Mouse (Mus musculus) hindbrain, embryonic 11.5 days (tissue): ENCODE data around the gene Prcd. TPM values are rescaled to one million over a fixed set of nuclear protein-coding genes. Genes with fewer than 3 reads are reported as not detected.

Source experiments
- ATAC-seq: fragments of 200-750 bp; cut with Nextera tagmentation; 2 replicates; pipeline ENCODE4 v1.8.0; 2017; ENCODE audit warnings: mild to moderate bottlenecking, moderate TSS enrichment, moderate library complexity; ENCODE audit not compliant: low FRiP score
- DNase-seq: peaks from one replicate; pipeline ENCODE4 v3.0.0-alpha.2; 2015; ENCODE audit warnings: low spot score
- H3K27ac ChIP-seq: fragments of 300-500 bp; sonication (generic); 2 replicates; pipeline ENCODE4 v1.5.1; 2014; ENCODE audit warnings: mild to moderate bottlenecking, low read depth, low read length
- H3K27me3 ChIP-seq: fragments of 300-500 bp; sonication (generic); 2 replicates; pipeline ENCODE4 v1.6.1; 2014; ENCODE audit warnings: mild to moderate bottlenecking, low read length, moderate library complexity, mixed read lengths; ENCODE audit not compliant: control insufficient read depth, insufficient read depth
- H3K36me3 ChIP-seq: fragments of 300-500 bp; sonication (generic); 2 replicates; pipeline ENCODE4 v1.6.1; 2014; ENCODE audit warnings: mild to moderate bottlenecking, low read length, moderate library complexity, mixed read lengths; ENCODE audit not compliant: control insufficient read depth, insufficient read depth
- H3K4me1 ChIP-seq: fragments of 300-500 bp; sonication (generic); replicated peaks from 2 replicates; pipeline ENCODE4 v1.6.1; 2014; ENCODE audit warnings: low read length, mixed read lengths; ENCODE audit not compliant: control insufficient read depth, insufficient read depth
- H3K4me2 ChIP-seq: fragments of 300-500 bp; sonication (generic); replicated peaks from 2 replicates; pipeline ENCODE4 v1.6.1; 2014; ENCODE audit warnings: mild to moderate bottlenecking, low read depth, low read length
- H3K4me3 ChIP-seq: fragments of 300-500 bp; sonication (generic); 2 replicates; pipeline ENCODE4 v1.5.1; 2014; ENCODE audit warnings: low read depth, low read length
- H3K9ac ChIP-seq: fragments of 300-500 bp; sonication (generic); 2 replicates; pipeline ENCODE4 v1.6.1; 2014; ENCODE audit warnings: low read depth, low read length
- H3K9me3 ChIP-seq: fragments of 300-500 bp; sonication (generic); 2 replicates; pipeline ENCODE4 v1.6.1; 2016; ENCODE audit warnings: low read length; ENCODE audit not compliant: control insufficient read depth
- WGBS: fragments of 180-500 bp; shearing (Covaris S2); extraction: QIAGEN DNeasy Blood & Tissue Kit; methylation state at CpG from one replicate; pipeline ENCODE4 v1.1.7; 2014; 5-methylcytosine and 5-hydroxymethylcytosine counted together
- polyA plus RNA-seq: library from polyadenylated mRNA; unstranded; fragments of >200 nt; fragmentation: Nextera tagmentation; extraction: Ambion mirVana; gene quantifications from 2 replicates; pipeline ENCODE4 v1.2.1, GENCODE M21; 2014

Gene Prcd
- polyA plus RNA-seq, 1 experiment from 2014 or later, result 0.32 TPM

- H3K4me1 ChIP-seq, result no peaks in the 10 kb centered on the region
- H3K27ac ChIP-seq, result no peak overlapping the region
- no peak overlapping the region for H3K9ac ChIP-seq
- H3K4me3 ChIP-seq, result no peak overlapping the region
- H3K9me3 ChIP-seq, result no peaks in the 10 kb centered on the region
- WGBS, result 80% methylated on average over 24 of the region's 24 CpGs
- ATAC-seq (no peak), DNase-seq (no peak)
- peaks cover 9% of the 10 kb centered on the region; the same call in 1 of the 2 replicates for H3K36me3 ChIP-seq
- no peak overlapping the region for H3K4me2 ChIP-seq
- H3K27me3 ChIP-seq, result no peaks in the 10 kb centered on the region
Measured at GRCm38 (mm10) chr11:116680321-116681091, 27.2 kb downstream of the Prcd start.

DNA sequence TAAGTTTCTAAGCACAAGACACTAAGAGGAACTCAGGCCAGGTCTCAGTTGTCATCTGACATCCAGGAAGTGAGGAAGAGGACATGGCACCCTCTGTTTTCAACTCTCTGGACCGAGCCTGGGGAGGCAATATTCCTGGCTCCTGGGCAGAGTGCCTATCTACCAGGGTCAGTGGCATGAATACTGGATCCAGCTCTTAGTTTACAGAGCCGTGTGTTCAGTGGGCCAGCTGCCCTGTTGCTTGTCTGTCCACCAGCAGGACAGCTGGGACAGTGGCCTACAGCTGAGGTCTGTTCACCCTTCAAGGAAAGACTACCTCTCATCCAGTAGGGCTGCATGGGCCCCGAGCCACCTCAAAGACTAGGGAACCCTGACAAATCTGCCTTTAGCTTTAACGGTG is 27.8 kb downstream of the Prcd start:
- no peaks in the 10 kb centered on the region for H3K9me3 ChIP-seq
- ATAC-seq (no peak), DNase-seq (no peak)
- H3K4me3 ChIP-seq, result no peak overlapping the region
- H3K4me1 ChIP-seq, result no peaks in the 10 kb centered on the region
- no peaks in the 10 kb centered on the region for H3K27me3 ChIP-seq
- no peak overlapping the region for H3K4me2 ChIP-seq
- no peak overlapping the region for H3K27ac ChIP-seq
- no peak overlapping the region for H3K9ac ChIP-seq
- WGBS, result 86% methylated on average over 4 of the region's 4 CpGs
- 0 out of 2 replicates have a peak, but pooled peaks cover 4% of the 10 kb centered on the region for H3K36me3 ChIP-seq

DNA sequence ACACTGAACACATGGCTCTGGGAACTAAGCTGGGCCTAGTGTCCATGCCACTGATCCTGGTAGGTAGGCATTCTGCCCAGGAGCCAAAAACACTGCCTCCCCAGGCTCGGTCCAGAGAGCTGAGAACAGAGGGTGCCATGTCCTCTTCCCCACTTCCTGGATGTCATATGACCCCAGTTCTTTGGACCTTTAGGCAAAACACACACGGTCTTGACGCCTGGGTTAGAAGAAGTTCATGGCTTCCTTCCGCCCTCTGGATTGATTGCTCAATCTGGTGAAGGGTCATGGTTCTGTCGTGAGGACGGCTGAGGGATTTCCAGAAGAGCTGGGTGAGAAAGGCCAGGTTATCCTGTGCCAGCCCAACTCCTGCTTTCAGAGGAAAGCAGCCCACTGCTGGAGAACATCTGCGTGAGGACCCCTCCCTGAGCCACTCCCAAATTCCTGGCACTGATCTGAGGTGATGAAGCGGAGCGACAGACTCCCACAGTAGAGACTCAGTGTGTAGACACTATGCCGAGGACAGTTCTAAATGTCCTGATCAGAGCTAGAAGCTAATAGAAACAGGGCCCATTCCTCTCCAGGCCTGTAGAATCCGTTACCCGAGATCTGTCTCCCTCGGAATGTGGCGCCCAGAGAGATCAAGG is 29.3 kb downstream of the Prcd start:
- ATAC-seq, result no peak
- Histone ChIP-seq H3K4me1 (no peaks in the 10 kb centered on the region), H3K9me3 (no peaks in the 10 kb centered on the region), H3K4me3 (no peak overlapping the region), H3K27me3 (no peaks in the 10 kb centered on the region), H3K9ac (no peak overlapping the region), H3K4me2 (no peak overlapping the region), H3K27ac (no peak overlapping the region), H3K36me3 (0 out of 2 replicates have a peak, but pooled peaks cover 4% of the 10 kb centered on the region)
- DNase-seq, result no peak
- WGBS, result 84% methylated on average over 14 of the region's 14 CpGs

DNA sequence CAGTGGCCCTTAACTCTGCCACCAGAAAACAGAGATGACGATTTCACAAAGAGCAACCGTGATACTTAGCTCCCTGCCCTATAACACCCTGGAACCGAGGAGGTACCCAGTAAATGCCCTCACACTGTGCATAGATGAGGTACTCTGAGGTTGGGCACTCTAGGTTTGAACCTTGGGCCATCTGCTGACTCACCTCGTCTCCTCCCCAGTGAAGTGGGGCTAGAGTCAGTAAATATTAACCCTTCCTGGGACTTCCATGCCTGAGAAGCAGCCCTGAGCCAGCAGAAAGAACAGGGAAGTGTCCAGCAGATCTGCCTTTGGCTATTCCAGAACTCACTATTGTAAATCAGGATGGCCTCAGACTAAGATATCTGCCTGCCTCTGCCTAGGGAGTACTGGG is 30.4 kb downstream of the Prcd start:
- 0 out of 2 replicates have a peak, but pooled peaks cover 4% of the 10 kb centered on the region for H3K36me3 ChIP-seq

GRCm38 (mm10) chr11:116685729-116686128 is 32.4 kb downstream of the Prcd start:
- DNase-seq, result no peak
- no peak overlapping the region for H3K4me2 ChIP-seq
- H3K4me3 ChIP-seq, result no peak overlapping the region
- no peaks in the 10 kb centered on the region for H3K4me1 ChIP-seq
- ATAC-seq, result no peak
- 74% methylated on average over 9 of the region's 9 CpGs for WGBS
- no peak overlapping the region for H3K9ac ChIP-seq
- H3K27me3 ChIP-seq, result no peaks in the 10 kb centered on the region
- H3K9me3 ChIP-seq, result no peaks in the 10 kb centered on the region
- no peaks in the 10 kb centered on the region for H3K36me3 ChIP-seq
- H3K27ac ChIP-seq, result no peak overlapping the region

More for the DNA sequence above, 30.4 kb downstream of the Prcd start:
- H3K27ac ChIP-seq, result no peak overlapping the region
- H3K27me3 ChIP-seq, result no peaks in the 10 kb centered on the region
- DNase-seq (no peak), ATAC-seq (no peak)
- H3K9me3 ChIP-seq, result no peaks in the 10 kb centered on the region
- WGBS, result 84% methylated on average over 4 of the region's 4 CpGs
- no peaks in the 10 kb centered on the region for H3K4me1 ChIP-seq
- H3K9ac ChIP-seq, result no peak overlapping the region
- H3K4me2 ChIP-seq, result no peak overlapping the region
- H3K4me3 ChIP-seq, result no peak overlapping the region

DNA sequence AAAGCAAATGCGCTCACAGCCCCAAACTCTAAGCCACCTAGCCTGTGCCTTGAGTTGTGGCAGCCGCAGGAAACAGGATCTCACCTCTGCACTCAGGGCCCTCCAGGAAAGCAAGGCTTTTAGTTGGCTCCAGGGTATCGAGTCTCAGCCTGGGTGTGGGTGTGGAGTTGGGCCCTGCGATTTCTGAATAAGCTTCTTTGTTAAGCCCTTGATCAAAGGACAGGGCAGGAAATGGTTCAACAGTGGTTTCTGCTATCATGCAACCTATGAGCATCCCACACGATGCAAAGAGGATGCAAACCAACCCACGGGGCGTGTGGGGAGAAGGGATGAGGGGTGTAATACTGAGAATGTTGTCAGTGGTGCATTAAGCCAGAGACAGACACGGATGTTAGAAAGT is 34.6 kb downstream of the Prcd start:
- no peak overlapping the region for H3K4me3 ChIP-seq
- H3K9me3 ChIP-seq, result no peaks in the 10 kb centered on the region
- H3K9ac ChIP-seq, result no peak overlapping the region
- DNase-seq (no peak), ATAC-seq (no peak)
- WGBS, result 76% methylated on average over 8 of the region's 8 CpGs
- no peak overlapping the region for H3K4me2 ChIP-seq
- H3K36me3 ChIP-seq, result no peaks in the 10 kb centered on the region
- no peaks in the 10 kb centered on the region for H3K27me3 ChIP-seq
- 0 out of 2 replicates have a peak overlapping the region, but pooled peaks have one; percentile 36 for H3K27ac ChIP-seq
- H3K4me1 ChIP-seq, result no peaks in the 10 kb centered on the region

DNA sequence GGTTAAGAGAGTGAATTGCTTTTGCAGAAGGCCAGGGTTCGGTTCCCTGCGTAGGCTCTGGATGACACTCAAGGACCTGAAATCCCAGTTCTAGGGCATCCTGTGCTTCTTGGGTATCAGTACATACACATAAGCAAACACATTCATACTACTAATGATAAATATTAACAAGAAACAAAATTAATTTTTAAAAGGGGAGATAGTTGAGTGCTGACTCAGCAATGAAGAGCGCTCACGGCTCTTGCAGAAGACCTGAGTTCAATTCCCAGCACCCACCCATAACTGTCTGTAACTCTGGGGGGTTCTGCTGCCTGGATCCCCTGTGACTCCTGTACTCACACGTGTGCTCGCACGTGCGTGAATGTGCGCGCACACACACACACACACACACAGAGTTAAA is 36.3 kb downstream of the Prcd start:
- Histone ChIP-seq H3K9ac (no peak overlapping the region), H3K9me3 (no peaks in the 10 kb centered on the region), H3K27me3 (peaks cover 11% of the 10 kb centered on the region), H3K4me2 (no peak overlapping the region), H3K4me3 (no peak overlapping the region), H3K36me3 (no peaks in the 10 kb centered on the region), H3K4me1 (no peaks in the 10 kb centered on the region; the same call in 1 of the 2 replicates), H3K27ac (no peak overlapping the region)
- DNase-seq, result no peak
- 97% methylated on average over 10 of the region's 10 CpGs for WGBS
- ATAC-seq, result no peak

- Histone ChIP-seq H3K27me3 (peaks cover 23% of the 10 kb centered on the region), H3K9me3 (no peaks in the 10 kb centered on the region), H3K4me1 (no peaks in the 10 kb centered on the region; the same call in 1 of the 2 replicates), H3K4me3 (no peak overlapping the region), H3K36me3 (no peaks in the 10 kb centered on the region), H3K9ac (no peak overlapping the region), H3K4me2 (no peak overlapping the region), H3K27ac (no peak overlapping the region)
- WGBS, result 52% methylated on average over 18 of the region's 18 CpGs
- DNase-seq (no peak), ATAC-seq (no peak)
Measured at GRCm38 (mm10) chr11:116690701-116691575, 37.6 kb downstream of the Prcd start.
